Mouse (Mus musculus): ENCODE measurements around the gene Atp8b2.
A peak's percentile ranks its signal among the peaks of the same experiment; 100 is the strongest.

Gene Atp8b2

DNA sequence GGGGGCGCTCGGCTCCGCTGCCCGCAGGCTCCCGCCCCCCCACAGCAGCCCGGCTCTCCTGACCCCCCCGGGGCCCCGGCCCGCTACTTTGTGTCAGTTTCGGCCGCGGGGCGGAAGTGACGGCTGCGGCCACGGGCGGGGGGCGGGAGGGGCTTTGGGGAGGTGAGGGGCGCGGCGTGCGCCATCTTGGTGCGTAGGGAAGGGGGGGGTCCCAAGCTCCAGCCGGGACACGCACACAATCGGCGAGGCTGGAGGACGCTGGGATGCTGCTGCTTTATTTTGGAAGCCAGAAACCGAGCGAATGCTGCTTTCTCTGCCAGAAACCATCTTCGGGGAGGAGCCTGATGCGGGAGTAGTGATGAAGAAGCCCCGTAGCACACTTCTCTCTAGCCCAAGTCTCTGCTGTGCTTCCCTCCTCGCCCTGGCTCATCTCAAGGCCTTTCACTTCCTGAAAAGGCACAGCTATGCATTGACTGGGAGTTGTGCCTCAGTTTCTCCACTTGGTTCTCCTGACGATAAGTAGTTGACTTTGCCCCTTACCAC is at the start of gene Atp8b2:
Atp8b2 (minus strand) TSS at position 288 of the 543 bp plus-strand sequence.
- DNase-seq (ENCODE audit: extremely low spot score) = peak; percentile 85

GRCm38 (mm10) chr3:90010291-90010690 is 47.0 kb upstream of the Atp8b2 start:
- DNase-seq (ENCODE audit: extremely low spot score) = no peak

- no peak for DNase-seq (ENCODE audit: extremely low spot score)
These were observed 40.9 kb upstream of the Atp8b2 start for GRCm38 (mm10) chr3:90004091-90004796.

DNA sequence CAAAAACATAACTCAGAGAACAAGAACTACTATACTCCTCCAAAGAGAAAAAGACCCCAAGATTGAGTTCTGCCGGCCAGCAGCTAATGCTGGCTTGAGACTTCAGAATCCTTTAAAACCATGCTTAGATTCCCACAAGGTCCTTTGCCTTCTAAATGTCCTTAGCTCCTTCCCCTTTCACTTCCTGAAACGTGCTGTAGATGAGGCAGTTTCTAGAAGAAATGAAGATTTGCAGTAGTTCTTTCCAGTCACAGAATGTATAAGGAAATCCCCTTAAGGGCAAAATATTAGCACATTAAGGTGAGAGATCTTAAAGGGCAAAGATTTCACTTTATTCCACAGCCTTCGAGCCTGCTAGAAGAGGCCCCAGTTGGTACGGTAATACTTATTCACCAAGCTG is 36.5 kb upstream of the Atp8b2 start:
- no peak for DNase-seq (ENCODE audit: extremely low spot score)

DNA sequence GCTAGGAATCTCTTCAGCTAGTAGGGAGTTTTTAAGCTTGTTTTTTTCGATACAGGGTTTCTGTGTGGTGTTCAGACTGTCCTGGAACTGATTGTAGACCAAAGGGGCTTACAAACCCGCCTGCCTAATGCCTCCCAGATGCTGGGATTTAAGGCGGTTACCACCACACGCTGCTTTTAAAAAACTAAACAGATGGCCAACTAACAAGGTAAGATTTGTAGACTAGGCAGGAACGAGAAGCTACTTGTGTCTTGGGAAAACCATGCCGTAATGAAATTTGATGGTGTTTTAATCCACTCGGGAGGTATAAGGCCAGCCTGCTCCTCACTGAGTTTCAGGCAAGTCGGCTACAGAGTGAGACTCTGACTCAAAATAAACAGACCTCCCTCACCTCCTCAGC is 35.8 kb upstream of the Atp8b2 start:
- no peak for DNase-seq (ENCODE audit: extremely low spot score)

DNA sequence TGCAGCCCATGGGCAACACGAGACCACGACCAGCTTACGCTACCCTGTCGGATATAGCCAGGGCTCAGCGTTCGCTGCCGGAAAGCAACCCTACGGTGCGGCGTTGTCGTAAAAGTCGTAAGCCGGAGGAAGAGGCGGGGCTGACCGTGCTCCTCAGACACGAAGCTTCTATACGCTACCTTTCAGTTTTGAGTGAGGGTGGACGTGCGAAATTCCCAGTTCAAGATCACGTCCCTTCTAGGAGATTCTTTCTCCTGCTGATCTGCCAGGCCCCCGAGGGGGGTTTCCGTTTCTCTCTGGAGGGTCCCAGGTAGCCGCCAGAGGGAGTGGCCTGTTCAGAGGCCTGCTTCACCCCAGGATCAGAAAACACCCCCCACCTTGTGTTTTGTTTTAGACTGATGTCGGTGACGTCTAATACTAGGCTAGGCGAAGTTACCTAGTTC is 35.3 kb upstream of the Atp8b2 start, which contains the start of gene Hax1:
Hax1 (minus strand) TSS at position 169 of the 443 bp plus-strand sequence.
- DNase-seq (ENCODE audit: extremely low spot score) = peak; percentile 94

GRCm38 (mm10) chr3:89997791-89998495 is 34.6 kb upstream of the Atp8b2 start:
- DNase-seq (ENCODE audit: extremely low spot score) = peak; percentile 81

GRCm38 (mm10) chr3:89994807-89995515 is 31.7 kb upstream of the Atp8b2 start:
- no peak for DNase-seq (ENCODE audit: extremely low spot score)

GRCm38 (mm10) chr3:89987822-89988221 is 24.5 kb upstream of the Atp8b2 start:
- no peak for DNase-seq (ENCODE audit: extremely low spot score)

- DNase-seq (ENCODE audit: extremely low spot score) = no peak
These were observed 23.9 kb upstream of the Atp8b2 start for GRCm38 (mm10) chr3:89987211-89987610.

- no peak for DNase-seq (ENCODE audit: extremely low spot score)
These were observed 19.1 kb upstream of the Atp8b2 start for GRCm38 (mm10) chr3:89982426-89982825.

GRCm38 (mm10) chr3:89976859-89977258 is 13.6 kb upstream of the Atp8b2 start:
- no peak for DNase-seq (ENCODE audit: extremely low spot score)

DNA sequence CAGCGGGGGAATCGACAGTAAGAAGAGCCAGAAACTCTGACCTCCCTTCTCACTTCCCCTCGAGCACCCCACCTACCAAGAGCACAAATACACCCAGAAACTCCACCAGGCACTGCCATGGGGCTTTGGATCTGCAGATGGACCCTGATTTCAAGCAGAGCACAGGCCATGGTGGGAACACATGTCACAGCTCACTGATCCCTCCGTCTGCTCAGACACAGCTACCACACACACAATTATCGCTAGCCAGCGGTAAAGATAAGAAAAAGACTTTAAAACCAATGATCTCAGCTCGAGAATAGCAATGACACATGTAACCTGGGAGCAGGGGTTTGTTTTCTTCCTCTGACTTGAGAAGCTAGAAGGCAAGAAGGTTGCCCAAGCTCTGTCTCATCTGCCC is 5.2 kb upstream of the Atp8b2 start:
- no peak for DNase-seq (ENCODE audit: extremely low spot score)

GRCm38 (mm10) chr3:89966946-89967345 is 3.6 kb upstream of the Atp8b2 start:
- DNase-seq (ENCODE audit: extremely low spot score) = peak; percentile 28

GRCm38 (mm10) chr3:89965972-89966371 is 2.7 kb upstream of the Atp8b2 start:
- DNase-seq (ENCODE audit: extremely low spot score) = no peak

DNA sequence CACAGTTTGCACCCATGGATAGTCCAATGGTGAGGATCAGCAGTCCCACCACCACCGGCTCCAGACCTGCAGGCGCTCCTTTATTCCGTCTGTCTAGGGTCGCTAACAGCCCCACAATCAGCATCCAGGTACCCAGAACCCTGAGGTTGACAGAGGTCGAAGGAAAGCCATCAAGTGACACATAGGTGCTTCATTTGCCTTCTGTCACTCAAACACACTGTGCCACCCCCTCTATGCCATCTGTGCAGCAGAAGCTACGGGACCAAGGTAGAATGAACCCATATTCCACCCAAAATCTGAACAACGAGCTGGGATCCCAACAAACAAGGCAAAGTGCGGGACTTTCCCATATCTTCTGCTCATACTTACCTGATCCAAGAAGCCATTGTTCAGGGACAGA is 2.2 kb upstream of the Atp8b2 start:
- DNase-seq (ENCODE audit: extremely low spot score) = no peak

GRCm38 (mm10) chr3:89963926-89964739 is 825 bp upstream of the Atp8b2 start:
- peak; percentile 60 for DNase-seq (ENCODE audit: extremely low spot score)

GRCm38 (mm10) chr3:89962751-89963220 is 522 bp downstream of the Atp8b2 start:
- DNase-seq (ENCODE audit: extremely low spot score) = no peak

DNA sequence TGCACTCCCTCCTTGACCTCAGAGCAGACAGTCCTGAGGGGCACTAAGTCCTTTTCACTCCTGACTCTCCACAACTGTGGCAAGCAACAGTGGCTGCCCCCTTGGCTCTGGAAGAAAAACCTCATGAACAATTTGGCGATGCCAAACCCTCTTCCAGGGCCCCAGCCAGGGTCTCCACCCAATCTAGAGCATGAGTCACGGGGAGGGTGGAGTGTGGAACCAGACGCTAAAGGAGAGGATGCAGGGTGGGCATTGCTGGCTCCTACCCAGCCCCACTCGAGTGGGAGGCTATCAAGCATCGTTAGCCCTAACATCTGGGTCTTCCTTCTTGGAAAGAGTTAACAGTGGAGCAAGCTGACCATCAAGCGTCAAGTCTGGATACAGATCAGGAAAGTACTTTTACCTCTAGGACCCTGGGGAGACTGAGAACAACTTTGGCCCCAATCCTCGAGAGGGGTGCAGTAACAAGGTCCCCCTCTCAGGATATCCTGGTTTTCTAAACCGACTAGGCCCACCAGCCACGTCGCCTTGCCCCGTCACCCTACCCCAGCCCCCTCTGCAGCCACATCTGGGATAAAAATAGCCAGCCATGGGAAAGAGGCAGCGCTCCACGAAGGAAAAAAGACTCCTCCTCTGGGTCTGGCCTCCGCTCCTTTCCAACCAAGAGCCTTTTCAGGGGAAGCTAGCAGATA is 1.1 kb downstream of the Atp8b2 start:
- peak; percentile 41 for DNase-seq (ENCODE audit: extremely low spot score)

DNA sequence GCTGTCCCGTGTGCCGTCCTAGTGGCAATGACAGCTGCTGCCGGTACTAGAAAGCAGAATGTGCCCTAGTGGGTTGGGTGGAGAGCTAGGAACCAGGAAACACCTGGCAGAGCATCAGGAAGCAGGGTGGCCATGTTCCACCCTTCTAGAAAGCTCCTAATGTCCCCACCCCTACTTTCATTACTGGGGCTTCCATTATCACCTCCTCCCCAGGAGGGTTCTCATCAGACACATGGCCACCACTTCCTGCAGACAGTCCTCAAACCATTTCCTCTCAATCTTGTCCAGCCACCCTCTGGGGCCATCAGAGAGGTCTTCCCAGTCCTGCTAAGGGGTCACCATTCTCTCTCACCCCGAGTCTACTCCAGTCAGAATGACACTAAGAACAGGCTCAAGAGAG is 1.9 kb downstream of the Atp8b2 start:
- DNase-seq (ENCODE audit: extremely low spot score) = no peak

- DNase-seq (ENCODE audit: extremely low spot score) = peak; percentile 88
These were observed 2.8 kb downstream of the Atp8b2 start for GRCm38 (mm10) chr3:89960469-89960868.
